Mouse (Mus musculus) hindbrain, embryonic 14.5 days (tissue): ENCODE data around the gene Syn3. TPM values are rescaled to one million over a fixed set of nuclear protein-coding genes. Genes with fewer than 3 reads are reported as not detected.

Experiments
- ATAC-seq: fragments of 200-750 bp; cut with Nextera tagmentation; 2 replicates; pipeline ENCODE4 v1.8.0; 2017; ENCODE audit warnings: moderate number of reproducible peaks, mild to moderate bottlenecking, moderate TSS enrichment, moderate library complexity; ENCODE audit not compliant: low FRiP score
- DNase-seq: peaks from one replicate; pipeline ENCODE4 v3.0.0-alpha.2; 2015; ENCODE audit warnings: low spot score
- H3K27ac ChIP-seq: fragments of 300-500 bp; sonication (generic); 2 replicates; pipeline ENCODE4 v1.5.1; 2014; ENCODE audit warnings: mild to moderate bottlenecking, moderate library complexity
- H3K27me3 ChIP-seq: fragments of 300-500 bp; sonication (generic); 2 replicates; pipeline ENCODE4 v1.6.1; 2014; ENCODE audit warnings: mild to moderate bottlenecking, low read length, mixed read lengths; ENCODE audit not compliant: control insufficient read depth, insufficient read depth
- H3K36me3 ChIP-seq: fragments of 300-500 bp; sonication (generic); replicated peaks from 2 replicates; pipeline ENCODE4 v1.6.1; 2014; ENCODE audit not compliant: control insufficient read depth, insufficient read depth
- H3K4me1 ChIP-seq: fragments of 300-500 bp; sonication (generic); replicated peaks from 2 replicates; pipeline ENCODE4 v1.6.1; 2014; ENCODE audit warnings: antibody characterized with exemption, low read length, mixed read lengths; ENCODE audit not compliant: control insufficient read depth, insufficient read depth
- H3K4me2 ChIP-seq: fragments of 300-500 bp; sonication (generic); replicated peaks from 2 replicates; pipeline ENCODE4 v1.6.1; 2014; ENCODE audit warnings: mild to moderate bottlenecking, moderate library complexity
- H3K4me3 ChIP-seq: fragments of 300-500 bp; sonication (generic); replicated peaks from 2 replicates; pipeline ENCODE4 v1.5.1; 2014; ENCODE audit warnings: mild to moderate bottlenecking, low read length
- H3K9ac ChIP-seq: fragments of 300-500 bp; sonication (generic); 2 replicates; pipeline ENCODE4 v1.6.1; 2014
- H3K9me3 ChIP-seq: fragments of 300-500 bp; sonication (generic); 2 replicates; pipeline ENCODE4 v1.6.1; 2016; ENCODE audit warnings: low read length; ENCODE audit not compliant: control insufficient read depth
- WGBS: fragments of 180-500 bp; shearing (Covaris S2); extraction: QIAGEN DNeasy Blood & Tissue Kit; methylation state at CpG from one replicate; pipeline ENCODE4 v1.1.7; 2014; 5-methylcytosine and 5-hydroxymethylcytosine counted together
- polyA plus RNA-seq: library from polyadenylated mRNA; unstranded; fragments of >200 nt; fragmentation: Nextera tagmentation; extraction: Ambion mirVana; gene quantifications from 2 replicates; pipeline ENCODE4 v1.2.1, GENCODE M21; 2014

Syn3 gene
- polyA plus RNA-seq, 1 experiment from 2014 or later = 33.6 TPM

DNA sequence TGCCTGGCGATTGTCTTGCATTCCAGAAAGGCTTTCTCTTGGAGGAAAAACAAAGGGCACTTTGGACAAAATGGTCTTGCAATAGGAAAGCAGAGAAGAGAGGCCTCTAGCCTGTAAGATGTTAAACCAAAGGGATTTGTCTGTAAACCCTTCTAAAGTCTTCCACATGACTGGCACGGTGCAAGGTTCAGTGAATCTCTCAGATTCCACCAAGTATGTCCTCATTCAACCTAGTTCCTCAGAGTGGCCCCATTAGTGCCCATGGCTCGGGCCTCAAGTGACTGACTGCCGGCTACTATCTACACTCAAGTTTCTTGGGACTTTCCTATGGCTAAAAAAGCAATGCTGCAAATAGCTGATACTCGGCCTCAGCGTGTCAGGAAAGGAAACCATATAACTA lies 200.4 kb downstream of the Syn3 start:
- Histone ChIP-seq H3K9ac (no peak overlapping the region), H3K9me3 (no peaks in the 10 kb centered on the region), H3K4me1 (peaks cover 23% of the 10 kb centered on the region), H3K36me3 (no peaks in the 10 kb centered on the region), H3K4me2 (no peak overlapping the region), H3K27me3 (peaks cover 13% of the 10 kb centered on the region), H3K4me3 (no peak overlapping the region), H3K27ac (no peak overlapping the region)
- 71% methylated on average over 6 of the region's 6 CpGs for WGBS
- DNase-seq (no peak), ATAC-seq (no peak)

DNA sequence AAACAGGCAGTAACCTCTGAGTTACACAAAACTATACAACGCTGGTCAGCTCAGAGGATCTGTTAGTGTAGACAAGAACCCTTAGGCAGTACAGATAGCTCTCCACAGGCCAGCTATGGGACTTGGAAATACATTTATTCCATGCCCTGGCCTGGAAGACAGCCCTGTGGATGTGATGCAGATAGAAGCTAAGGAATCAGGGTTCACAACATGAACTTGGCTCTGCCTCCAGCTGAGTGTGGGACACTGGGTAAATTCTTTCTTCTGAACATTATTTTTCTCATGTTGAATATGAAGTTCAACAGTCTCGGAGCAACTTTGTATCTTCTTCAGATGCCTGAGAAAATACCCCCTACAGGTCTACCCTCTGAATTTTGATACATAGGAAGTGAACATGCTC lies 201.4 kb downstream of the Syn3 start:
- H3K9ac ChIP-seq = no peak overlapping the region
- no peak for ATAC-seq
- H3K9me3 ChIP-seq = no peaks in the 10 kb centered on the region
- no peak overlapping the region for H3K4me3 ChIP-seq
- 92% methylated on average over 2 of the region's 2 CpGs for WGBS
- H3K27ac ChIP-seq = no peak overlapping the region
- H3K27me3 ChIP-seq = peaks cover 12% of the 10 kb centered on the region
- DNase-seq = no peak
- H3K36me3 ChIP-seq = no peaks in the 10 kb centered on the region
- H3K4me2 ChIP-seq = no peak overlapping the region
- H3K4me1 ChIP-seq = peaks cover 18% of the 10 kb centered on the region

DNA sequence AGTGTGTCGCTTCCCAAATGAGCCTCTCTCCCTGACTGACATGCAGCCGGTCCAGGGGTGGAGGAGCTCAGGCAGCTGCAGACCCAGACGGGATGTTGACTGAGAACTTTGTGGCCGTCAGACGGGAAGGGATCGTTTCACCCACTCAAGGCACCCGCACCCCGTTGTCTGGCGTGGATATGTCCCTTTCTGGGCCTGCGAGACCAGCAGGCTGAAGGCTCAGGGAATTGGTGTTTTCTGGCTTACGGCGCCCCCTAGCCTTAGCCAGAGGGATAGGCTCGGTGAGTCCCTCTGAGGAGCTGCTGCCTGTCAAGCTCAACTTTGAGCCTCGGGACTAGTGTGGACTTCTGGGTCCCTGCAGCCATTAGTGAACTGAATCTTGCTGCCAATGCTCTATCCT lies 202.6 kb downstream of the Syn3 start:
- H3K4me1 ChIP-seq = peaks cover 18% of the 10 kb centered on the region
- ATAC-seq (0 out of 2 replicates have a peak, but pooled peaks have one; percentile 32), DNase-seq (peak; percentile 74)
- H3K4me2 ChIP-seq = peak overlapping the region; percentile 33
- WGBS = 4% methylated on average over 14 of the region's 14 CpGs
- H3K36me3 ChIP-seq = no peaks in the 10 kb centered on the region
- peaks cover 5% of the 10 kb centered on the region for H3K27me3 ChIP-seq
- no peak overlapping the region for H3K4me3 ChIP-seq
- no peaks in the 10 kb centered on the region for H3K9me3 ChIP-seq
- H3K27ac ChIP-seq = no peak overlapping the region
- no peak overlapping the region for H3K9ac ChIP-seq

DNA sequence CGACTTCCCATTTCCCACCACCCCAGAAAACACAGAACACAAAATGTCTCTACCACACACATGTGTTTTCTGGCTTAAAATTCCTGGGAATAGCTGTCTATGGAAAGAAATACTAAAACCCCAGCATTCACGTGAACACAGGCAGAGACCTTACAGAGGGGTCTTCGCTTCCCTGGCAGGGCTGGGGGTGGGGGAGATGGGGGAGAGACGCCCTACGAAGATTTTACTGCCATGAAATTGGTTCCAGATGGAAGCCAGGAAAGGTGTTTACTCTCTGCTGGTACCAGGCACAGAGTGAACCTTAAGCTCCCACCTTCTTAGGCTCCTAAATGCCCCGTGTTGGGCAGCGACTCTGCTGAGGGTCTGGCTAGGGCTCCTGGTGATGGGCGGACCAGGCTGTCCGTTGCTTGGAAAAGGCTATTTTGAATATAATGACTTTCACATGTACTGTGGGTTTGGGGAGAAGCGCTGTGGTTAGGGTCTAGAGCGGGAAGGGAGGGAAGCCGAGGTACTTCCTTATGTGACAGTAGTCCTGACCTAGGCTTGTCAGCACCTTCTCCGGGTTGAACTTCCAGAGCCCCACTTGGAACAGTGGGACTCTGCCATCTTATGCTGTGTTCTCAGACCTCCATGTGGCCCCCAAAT lies 203.1 kb downstream of the Syn3 start:
- Histone ChIP-seq H3K4me2 (peak overlapping the region; percentile 33), H3K9me3 (no peaks in the 10 kb centered on the region), H3K36me3 (no peaks in the 10 kb centered on the region), H3K4me1 (peaks cover 13% of the 10 kb centered on the region), H3K27me3 (no peaks in the 10 kb centered on the region; the same call in 1 of the 2 replicates), H3K4me3 (no peak overlapping the region), H3K27ac (no peak overlapping the region), H3K9ac (no peak overlapping the region)
- 29% methylated on average over 13 of the region's 13 CpGs for WGBS
- ATAC-seq = 0 out of 2 replicates have a peak, but pooled peaks have one; percentile 4
- no peak for DNase-seq

DNA sequence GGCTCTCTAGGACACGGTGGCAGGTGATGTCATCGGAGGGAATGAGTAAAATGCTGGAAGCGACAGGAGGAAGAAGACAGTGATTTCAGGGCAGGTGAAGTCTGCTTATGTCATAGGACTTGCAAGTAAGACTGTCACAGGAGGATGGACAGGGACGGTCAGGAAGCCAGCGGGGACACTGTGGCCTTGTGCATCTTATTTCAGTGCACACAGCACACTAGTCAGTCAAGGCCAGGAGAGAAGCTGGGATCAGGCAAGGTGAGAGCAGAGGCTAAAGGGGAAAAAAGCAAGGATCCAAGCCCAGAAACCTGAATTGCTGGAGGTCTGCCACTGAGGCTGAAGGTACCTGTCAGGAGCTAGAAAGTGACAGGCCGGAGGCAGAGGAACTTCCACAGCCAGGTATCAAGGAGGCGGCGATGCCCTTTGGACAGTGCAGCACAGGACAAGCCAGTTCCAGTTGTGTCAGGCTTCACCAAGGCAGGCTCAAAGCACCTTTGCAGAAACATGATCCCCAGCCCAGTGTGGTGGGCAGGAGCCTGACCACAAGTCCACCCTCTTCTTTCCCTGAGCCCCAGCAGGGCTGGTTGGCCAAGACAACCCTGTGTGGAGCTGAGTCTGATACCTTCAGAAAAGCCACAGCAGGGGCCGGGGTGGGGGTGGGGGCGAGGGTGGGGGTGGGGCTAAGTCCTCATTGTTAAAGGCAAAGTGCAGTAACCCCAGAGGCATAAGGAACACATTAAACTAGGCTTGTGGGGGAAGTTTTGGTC lies 203.9 kb downstream of the Syn3 start:
- DNase-seq (no peak), ATAC-seq (no peak)
- H3K36me3 ChIP-seq = no peaks in the 10 kb centered on the region
- no peak overlapping the region for H3K4me2 ChIP-seq
- H3K27me3 ChIP-seq = no peaks in the 10 kb centered on the region
- no peak overlapping the region for H3K27ac ChIP-seq
- H3K9ac ChIP-seq = no peak overlapping the region
- 66% methylated on average over 10 of the region's 10 CpGs for WGBS
- no peaks in the 10 kb centered on the region for H3K9me3 ChIP-seq
- H3K4me1 ChIP-seq = 0 out of 2 replicates have a peak, but pooled peaks cover 6% of the 10 kb centered on the region
- no peak overlapping the region for H3K4me3 ChIP-seq

DNA sequence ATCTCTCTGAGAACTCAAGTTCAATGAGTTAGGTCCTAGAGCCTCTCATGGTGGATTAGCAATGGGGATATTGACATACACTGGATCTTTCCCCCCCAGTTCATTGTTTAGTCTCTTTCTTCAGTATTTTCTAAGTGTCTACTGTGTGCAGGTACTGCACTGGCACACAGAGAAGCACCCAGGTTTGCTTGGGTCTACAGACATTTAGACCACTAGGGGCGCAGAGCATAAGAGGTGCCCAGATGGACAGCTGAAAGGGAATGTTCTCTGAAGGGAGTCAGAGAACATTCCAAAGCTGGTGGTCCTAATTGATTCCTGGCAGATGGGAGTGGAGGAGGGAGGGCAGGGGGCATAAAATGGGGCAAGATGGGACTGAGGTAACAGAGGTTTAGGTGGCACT lies 204.8 kb downstream of the Syn3 start:
- Histone ChIP-seq H3K9ac (no peak overlapping the region), H3K27ac (no peak overlapping the region), H3K4me1 (0 out of 2 replicates have a peak, but pooled peaks cover 6% of the 10 kb centered on the region), H3K9me3 (no peaks in the 10 kb centered on the region), H3K4me3 (no peak overlapping the region), H3K36me3 (no peaks in the 10 kb centered on the region), H3K27me3 (no peaks in the 10 kb centered on the region), H3K4me2 (no peak overlapping the region)
- ATAC-seq = no peak
- 83% methylated on average over 1 of the region's 1 CpGs for WGBS
- no peak for DNase-seq

DNA sequence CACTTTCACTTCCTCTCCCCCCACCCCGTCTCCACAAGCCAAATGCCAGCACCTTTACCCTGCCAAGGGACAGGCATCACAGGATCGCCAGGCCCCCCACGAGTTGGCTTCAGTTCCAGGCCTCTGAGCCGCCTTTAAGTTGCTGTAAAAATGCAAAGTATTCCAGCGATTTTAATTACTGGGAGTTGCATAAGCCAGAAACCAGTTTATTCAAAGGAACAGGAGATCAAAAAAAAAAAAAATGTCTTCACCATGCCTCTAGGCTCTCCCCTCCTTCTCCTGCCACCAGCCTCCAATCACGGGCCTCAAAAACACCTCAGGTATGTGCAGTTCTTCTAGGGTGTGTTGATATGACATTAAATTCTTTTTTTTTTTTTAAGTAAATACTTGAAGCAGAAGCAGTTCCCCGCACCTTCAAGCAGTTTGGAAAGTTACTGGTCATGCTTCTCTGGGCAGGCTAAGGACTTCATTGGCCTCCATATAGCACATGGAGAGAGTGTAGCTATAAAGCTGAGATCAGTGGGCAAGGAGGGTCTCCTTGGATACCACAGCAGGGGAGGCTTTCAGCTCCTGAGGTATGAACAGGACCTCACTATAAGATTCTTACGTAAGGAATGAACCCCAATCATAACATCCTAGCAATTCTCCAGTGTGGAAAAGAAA lies 208.5 kb downstream of the Syn3 start:
- Histone ChIP-seq H3K27me3 (no peaks in the 10 kb centered on the region), H3K4me2 (no peak overlapping the region), H3K36me3 (no peaks in the 10 kb centered on the region), H3K9me3 (no peaks in the 10 kb centered on the region), H3K9ac (no peak overlapping the region), H3K4me1 (no peaks in the 10 kb centered on the region), H3K27ac (no peak overlapping the region), H3K4me3 (no peak overlapping the region)
- 80% methylated on average over 8 of the region's 8 CpGs for WGBS
- DNase-seq (no peak), ATAC-seq (no peak)

DNA sequence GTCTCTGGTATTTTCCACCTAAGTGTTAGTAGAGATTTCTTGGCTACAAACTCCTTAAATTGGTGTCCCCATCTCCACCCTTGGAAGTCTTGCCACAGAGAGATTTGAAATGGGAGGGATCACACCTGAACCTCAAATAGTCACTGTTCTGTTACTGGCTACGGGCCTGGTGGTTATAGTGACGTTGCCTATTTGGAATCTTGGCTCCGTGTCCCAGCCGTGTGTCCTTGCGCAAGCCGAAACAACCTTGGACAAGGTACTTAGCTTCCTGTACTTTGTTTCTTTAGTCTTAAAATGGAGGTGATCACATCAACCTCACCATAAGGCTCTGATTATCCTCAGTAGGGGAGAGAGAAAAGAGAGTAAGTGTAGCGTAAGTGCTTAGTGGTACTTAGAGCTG lies 212.2 kb downstream of the Syn3 start:
- H3K27ac ChIP-seq = no peak overlapping the region
- no peak overlapping the region for H3K4me2 ChIP-seq
- H3K9ac ChIP-seq = no peak overlapping the region
- no peaks in the 10 kb centered on the region for H3K9me3 ChIP-seq
- ATAC-seq = no peak
- H3K27me3 ChIP-seq = no peaks in the 10 kb centered on the region
- WGBS = 96% methylated on average over 7 of the region's 7 CpGs
- DNase-seq = no peak
- no peaks in the 10 kb centered on the region for H3K4me1 ChIP-seq
- no peak overlapping the region for H3K4me3 ChIP-seq
- H3K36me3 ChIP-seq = no peaks in the 10 kb centered on the region

DNA sequence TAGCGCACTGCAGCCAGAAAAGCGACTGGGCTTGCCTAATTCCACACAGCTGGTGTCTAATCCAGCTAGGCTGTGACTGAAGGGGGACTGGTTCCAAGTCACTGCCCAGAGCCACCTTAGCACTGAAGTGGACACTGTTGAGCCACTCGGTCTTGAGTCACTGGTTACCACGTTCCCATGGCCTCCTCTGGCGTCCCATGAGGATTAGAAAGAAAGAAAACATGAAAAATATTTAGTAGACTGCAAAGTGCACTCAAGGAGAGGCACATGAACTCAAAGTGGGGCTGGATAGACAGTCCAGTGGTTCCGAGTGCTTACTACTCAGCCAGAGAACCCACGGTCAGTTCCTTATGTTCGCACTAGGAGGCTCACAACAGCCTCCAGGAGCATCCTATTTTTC lies 217.5 kb downstream of the Syn3 start:
- Histone ChIP-seq H3K4me2 (no peak overlapping the region), H3K4me3 (no peak overlapping the region), H3K27me3 (no peaks in the 10 kb centered on the region), H3K36me3 (no peaks in the 10 kb centered on the region), H3K9me3 (no peaks in the 10 kb centered on the region), H3K9ac (no peak overlapping the region), H3K4me1 (no peaks in the 10 kb centered on the region), H3K27ac (no peak overlapping the region)
- WGBS = 87% methylated on average over 8 of the region's 8 CpGs
- ATAC-seq (no peak), DNase-seq (no peak)
